Mouse (Mus musculus): ENCODE results near the gene Zfp512. TPM values are rescaled to one million over a fixed set of nuclear protein-coding genes. Genes with fewer than 3 reads are reported as not detected.
"Not testable (repeated sequence)": the region's sequence is repeated elsewhere in the genome, so short reads cannot be mapped to it uniquely, and the experiment has no call there.

The Zfp512 gene
- total RNA-seq, 2 experiments from 2014 or later, result 12.6 to 14.2 TPM

DNA sequence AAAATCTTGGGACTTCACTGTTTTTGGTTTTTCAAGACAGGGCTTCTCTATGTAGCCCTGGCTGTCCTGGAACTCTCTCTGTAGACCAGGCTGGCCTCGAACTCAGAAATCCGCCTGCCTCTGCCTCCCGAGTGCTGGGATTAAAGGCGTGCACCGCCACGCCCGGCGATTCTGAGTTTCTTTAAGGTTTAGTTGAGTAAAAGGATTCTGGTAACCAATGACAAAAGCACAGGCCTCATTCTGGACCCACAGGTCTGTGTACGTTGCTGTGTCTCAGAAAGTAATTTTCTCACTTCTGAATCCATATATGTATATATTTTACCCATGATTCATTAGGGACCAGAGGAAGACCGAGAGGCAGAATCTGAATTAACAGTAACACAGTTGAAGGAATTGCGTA, 75.5 kb downstream of the Zfp512 start, which contains the start of gene Supt7l:
TSS of gene Supt7l (minus strand) at position 101 of the 400 bp plus-strand sequence.
- ATAC-seq (replicated peaks; ENCODE audit: low FRiP score, poor library complexity, severe bottlenecking), result not testable (repeated sequence)

DNA sequence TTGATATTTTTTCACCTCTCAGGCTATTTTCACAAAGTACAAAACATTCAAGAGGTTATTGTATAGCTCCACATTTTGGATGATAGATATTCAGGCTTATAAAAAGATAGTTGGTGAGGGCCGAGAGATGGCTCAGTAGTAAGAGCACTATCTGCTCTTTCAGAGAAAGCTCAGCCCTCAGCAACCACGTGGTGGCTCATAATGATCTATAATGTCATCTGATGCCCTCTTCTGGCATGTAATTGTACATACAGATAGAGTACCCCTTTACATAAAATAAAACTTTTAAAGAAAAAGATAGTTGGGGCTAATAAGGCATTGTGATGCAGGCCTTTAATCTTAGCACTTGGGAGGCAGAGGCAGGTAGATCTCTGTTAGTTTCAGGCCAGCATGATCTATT, 76.3 kb downstream of the Zfp512 start:
- ATAC-seq (replicated peaks; ENCODE audit: low FRiP score, poor library complexity, severe bottlenecking), result no peak

Other genes with a start within 250 kb of the Zfp512 start
- 166 and 178 TPM in 2 replicates for gene Ppm1g, start 231.7 kb upstream of the Zfp512 start, total RNA-seq (2015; ENCODE audit: low replicate concordance)
- gene Ppm1g, start 231.7 kb upstream of the Zfp512 start, total RNA-seq (2017; ENCODE audit: low replicate concordance), result 214 and 223 TPM in 2 replicates
- 22.2 and 45.4 TPM in 2 replicates for gene Nrbp1, start 211.6 kb upstream of the Zfp512 start, total RNA-seq (2015; ENCODE audit: low replicate concordance)
- gene Nrbp1, start 211.6 kb upstream of the Zfp512 start, total RNA-seq (2017; ENCODE audit: low replicate concordance), result 39.4 and 44.4 TPM in 2 replicates
- not detected in 2 replicates for gene Gm9970, start 211.2 kb upstream of the Zfp512 start, total RNA-seq (2015; ENCODE audit: low replicate concordance)
- gene Gm9970, start 211.2 kb upstream of the Zfp512 start, total RNA-seq (2017; ENCODE audit: low replicate concordance), result not detected in 2 replicates
- not detected in 2 replicates for gene Krtcap3, start 200.7 kb upstream of the Zfp512 start, total RNA-seq (2015; ENCODE audit: low replicate concordance)
- gene Krtcap3, start 200.7 kb upstream of the Zfp512 start, total RNA-seq (2017; ENCODE audit: low replicate concordance), result not detected in 2 replicates
- 2.9 and 10.5 TPM in 2 replicates for gene Ift172, start 161.3 kb upstream of the Zfp512 start, total RNA-seq (2015; ENCODE audit: low replicate concordance)
- gene Ift172, start 161.3 kb upstream of the Zfp512 start, total RNA-seq (2017; ENCODE audit: low replicate concordance), result 5.7 and 10.3 TPM in 2 replicates
- not detected in 2 replicates for gene Fndc4, start 156.4 kb upstream of the Zfp512 start, total RNA-seq (2015; ENCODE audit: low replicate concordance)
- 0.08 TPM in 1 of 2 replicates, not detected in the other for gene Fndc4, start 156.4 kb upstream of the Zfp512 start, total RNA-seq (2017; ENCODE audit: low replicate concordance)
- gene Gckr, start 155.0 kb upstream of the Zfp512 start, total RNA-seq (2015; ENCODE audit: low replicate concordance), result not detected in 2 replicates
- not detected in 2 replicates for gene Gckr, start 155.0 kb upstream of the Zfp512 start, total RNA-seq (2017; ENCODE audit: low replicate concordance)
- gene 4930548H24Rik, start 33.3 kb downstream of the Zfp512 start, total RNA-seq (2015; ENCODE audit: low replicate concordance), result not detected in 2 replicates
- gene 4930548H24Rik, start 33.3 kb downstream of the Zfp512 start, total RNA-seq (2017; ENCODE audit: low replicate concordance), result not detected in 2 replicates
- gene Gpn1, start 42.3 kb downstream of the Zfp512 start, total RNA-seq (2015; ENCODE audit: low replicate concordance), result 1.3 and 6.1 TPM in 2 replicates
- 1.4 TPM in 1 of 2 replicates, not detected in the other for gene Gpn1, start 42.3 kb downstream of the Zfp512 start, total RNA-seq (2017; ENCODE audit: low replicate concordance)
- 17.3 and 39.8 TPM in 2 replicates for gene Slc4a1ap, start 74.6 kb downstream of the Zfp512 start, total RNA-seq (2015; ENCODE audit: low replicate concordance)
- gene Slc4a1ap, start 74.6 kb downstream of the Zfp512 start, total RNA-seq (2017; ENCODE audit: low replicate concordance), result 29.6 and 41.9 TPM in 2 replicates
- 12.6 TPM in 2 replicates for gene Supt7l, start 75.4 kb downstream of the Zfp512 start, total RNA-seq (2015; ENCODE audit: low replicate concordance)
- gene Supt7l, start 75.4 kb downstream of the Zfp512 start, total RNA-seq (2017; ENCODE audit: low replicate concordance), result 5.9 and 14.6 TPM in 2 replicates
- gene Mrpl33, start 144.5 kb downstream of the Zfp512 start, total RNA-seq (2015; ENCODE audit: low replicate concordance), result 109 and 117 TPM in 2 replicates
- gene Mrpl33, start 144.5 kb downstream of the Zfp512 start, total RNA-seq (2017; ENCODE audit: low replicate concordance), result 34.1 and 76.0 TPM in 2 replicates
- 18.0 and 27.7 TPM in 2 replicates for gene Rbks, start 245.2 kb downstream of the Zfp512 start, total RNA-seq (2015; ENCODE audit: low replicate concordance)
- gene Rbks, start 245.2 kb downstream of the Zfp512 start, total RNA-seq (2017; ENCODE audit: low replicate concordance), result 7.6 and 17.1 TPM in 2 replicates
- 35.0 and 46.9 TPM in 2 replicates for gene Babam2, start 245.3 kb downstream of the Zfp512 start, total RNA-seq (2015; ENCODE audit: low replicate concordance)
- 31.0 and 42.6 TPM in 2 replicates for gene Babam2, start 245.3 kb downstream of the Zfp512 start, total RNA-seq (2017; ENCODE audit: low replicate concordance)